Mouse (Mus musculus): ENCODE results near the gene Sh3pxd2b.

DNA sequence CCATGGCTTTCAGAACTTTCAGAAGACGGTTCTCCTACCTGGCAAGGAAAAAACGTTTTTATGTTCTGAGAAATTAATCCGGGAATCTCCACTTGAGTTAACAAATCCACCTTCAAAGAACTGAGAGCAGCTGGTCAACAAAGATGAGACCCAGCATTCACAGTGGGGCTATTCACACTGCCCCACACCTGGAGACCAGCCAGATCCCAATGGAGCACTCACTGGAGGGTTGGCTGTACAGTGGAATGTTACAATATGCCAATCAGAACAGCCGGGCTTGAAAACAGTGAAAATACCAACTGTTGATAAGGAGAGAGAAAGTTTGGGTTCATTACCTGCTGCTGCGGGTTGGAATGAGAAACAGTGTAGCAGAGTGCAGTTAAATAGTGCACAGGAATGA, 15.8 kb upstream of the Sh3pxd2b start:
- TF ChIP-seq CTCF (IDR thresholded peaks at IDR 0.05; ENCODE audit: extremely low read depth, insufficient read depth, low read length) (no peak), POLR2A (IDR thresholded peaks at IDR 0.05; ENCODE audit: extremely low read depth, insufficient read depth, low read length) (no peak)

Measured in cortical plate, adult 2 months (tissue).